Mouse (Mus musculus) kidney, adult 2 months (tissue): Measurements from ENCODE around the gene Mei1. TPM values are rescaled to one million over a fixed set of nuclear protein-coding genes. Genes with fewer than 3 reads are reported as not detected.

Experiments used
- DNase-seq: peaks from one replicate; pipeline ENCODE4 v3.0.0; 2021
- H3K27ac ChIP-seq: fragments of 200-500 bp; 2 replicates; pipeline ENCODE4 v1.5.1; 2012; ENCODE audit warnings: low read depth, low read length, control low read depth, inconsistent platforms; ENCODE audit not compliant: insufficient read depth
- H3K27me3 ChIP-seq: fragments of 200-500 bp; replicated peaks from 2 replicates; pipeline ENCODE4 v1.6.1; 2012; ENCODE audit warnings: mild to moderate bottlenecking, moderate library complexity, low read length, inconsistent platforms; ENCODE audit not compliant: control insufficient read depth, insufficient read depth
- H3K36me3 ChIP-seq: fragments of 200-500 bp; 2 replicates; pipeline ENCODE4 v1.6.1; 2012; ENCODE audit warnings: mild to moderate bottlenecking, moderate library complexity, low read length, inconsistent platforms; ENCODE audit not compliant: control insufficient read depth, insufficient read depth
- H3K4me1 ChIP-seq: fragments of 200-500 bp; 2 replicates; pipeline ENCODE4 v1.6.1; 2011; ENCODE audit warnings: low read length; ENCODE audit not compliant: control insufficient read depth, insufficient read depth
- H3K4me3 ChIP-seq: fragments of 200-500 bp; 2 replicates; pipeline ENCODE4 v1.5.1; 2011; ENCODE audit warnings: mild to moderate bottlenecking, low read depth, low read length, control low read depth; ENCODE audit not compliant: insufficient read depth
- CTCF ChIP-seq: fragments of 200-500 bp; conservative IDR thresholded peaks from 2 replicates; pipeline ENCODE4 v1.5.1; 2011; ENCODE audit warnings: low read depth, mild to moderate bottlenecking, control low read depth, low read length, moderate library complexity, mixed read lengths; ENCODE audit not compliant: insufficient read depth, insufficient read length
- POLR2A ChIP-seq: fragments of 200-500 bp; IDR thresholded peaks from one replicate; pipeline ENCODE4 v1.6.1; 2011; ENCODE audit warnings: low read depth, low read length, control low read depth
- WGBS: fragments of 180-500 bp; shearing (Covaris S2); methylation state at CpG from one replicate; pipeline ENCODE4 v1.1.7; 2018; 5-methylcytosine and 5-hydroxymethylcytosine counted together
- polyA plus RNA-seq: library from polyadenylated mRNA; depleted of rRNA; stranded (reverse); fragments of >200 nt; gene quantifications from 2 replicates; pipeline ENCODE4 v1.2.3, GENCODE M21; 2012; rRNA removed

Gene Mei1
- polyA plus RNA-seq, result not detected in 2 replicates

DNA sequence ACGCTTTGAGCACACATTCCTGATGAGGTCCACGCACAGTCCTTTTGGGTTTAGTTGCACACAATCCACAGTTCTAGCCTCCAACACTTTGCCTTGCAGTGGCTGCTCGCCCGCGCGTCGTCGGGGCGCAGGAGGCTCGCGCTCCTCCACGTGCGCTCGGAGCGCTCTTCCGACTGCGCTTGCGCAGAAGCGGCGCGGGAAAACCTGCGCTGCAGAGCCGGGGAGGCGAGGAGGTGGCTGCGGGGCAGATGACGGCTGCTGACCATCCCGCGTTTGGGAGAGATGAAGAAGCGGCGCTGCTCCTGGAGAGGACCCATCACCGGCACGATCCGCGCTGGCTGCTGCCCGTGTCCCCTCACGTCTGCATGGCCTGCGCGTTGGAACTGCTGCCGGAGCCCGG is at the start of gene Mei1:
Mei1 (plus strand) TSS at position 99 of the 400 bp plus-strand sequence.
- Histone ChIP-seq H3K27ac (no peak within 1 kb of the TSS), H3K4me3 (no peak within 1 kb of the TSS), H3K27me3 (no peaks in the 10 kb centered on the region; the same call in 1 of the 2 replicates), H3K36me3 (no peaks in the 10 kb centered on the region), H3K4me1 (no peaks in the 10 kb centered on the region)
- WGBS, result 21% methylated on average over 40 of the region's 40 CpGs
- DNase-seq, result no peak
- TF ChIP-seq POLR2A, result no peak
- no peak for TF ChIP-seq CTCF

DNA sequence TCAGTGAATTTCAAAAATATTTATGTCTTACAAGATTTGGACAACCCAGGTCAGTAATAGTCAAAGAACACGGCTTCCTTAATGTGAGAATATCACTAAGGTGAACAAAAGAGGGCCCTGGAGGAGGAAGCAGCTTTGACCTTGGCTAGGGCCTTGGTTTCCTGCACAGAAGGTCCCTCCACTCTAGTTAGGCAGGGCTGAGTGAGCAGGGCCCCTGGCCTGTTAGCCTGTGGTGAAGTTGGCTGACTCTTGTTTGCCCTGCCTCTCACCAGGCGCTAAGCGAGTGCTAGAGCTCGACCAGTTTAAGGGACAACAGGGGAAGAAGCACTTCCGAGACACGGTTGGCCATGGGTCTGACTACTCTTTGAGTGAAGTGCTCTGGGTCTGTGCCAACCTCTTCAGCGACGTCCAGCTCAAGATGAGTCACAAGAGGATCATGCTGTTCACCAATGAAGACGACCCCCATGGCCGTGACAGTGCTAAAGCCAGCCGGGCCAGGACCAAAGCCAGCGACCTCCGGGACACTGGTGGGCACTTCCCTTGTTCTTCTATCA is 47.2 kb upstream of the Mei1 start:
- TF ChIP-seq CTCF (no peak), POLR2A (no peak)
- no peaks in the 10 kb centered on the region for H3K4me1 ChIP-seq
- 67% methylated on average over 13 of the region's 13 CpGs for WGBS
- DNase-seq, result no peak
- H3K27ac ChIP-seq, result no peak overlapping the region
- H3K27me3 ChIP-seq, result no peaks in the 10 kb centered on the region
- peaks cover 2% of the 10 kb centered on the region; the same call in 1 of the 2 replicates for H3K36me3 ChIP-seq
- no peak overlapping the region for H3K4me3 ChIP-seq

DNA sequence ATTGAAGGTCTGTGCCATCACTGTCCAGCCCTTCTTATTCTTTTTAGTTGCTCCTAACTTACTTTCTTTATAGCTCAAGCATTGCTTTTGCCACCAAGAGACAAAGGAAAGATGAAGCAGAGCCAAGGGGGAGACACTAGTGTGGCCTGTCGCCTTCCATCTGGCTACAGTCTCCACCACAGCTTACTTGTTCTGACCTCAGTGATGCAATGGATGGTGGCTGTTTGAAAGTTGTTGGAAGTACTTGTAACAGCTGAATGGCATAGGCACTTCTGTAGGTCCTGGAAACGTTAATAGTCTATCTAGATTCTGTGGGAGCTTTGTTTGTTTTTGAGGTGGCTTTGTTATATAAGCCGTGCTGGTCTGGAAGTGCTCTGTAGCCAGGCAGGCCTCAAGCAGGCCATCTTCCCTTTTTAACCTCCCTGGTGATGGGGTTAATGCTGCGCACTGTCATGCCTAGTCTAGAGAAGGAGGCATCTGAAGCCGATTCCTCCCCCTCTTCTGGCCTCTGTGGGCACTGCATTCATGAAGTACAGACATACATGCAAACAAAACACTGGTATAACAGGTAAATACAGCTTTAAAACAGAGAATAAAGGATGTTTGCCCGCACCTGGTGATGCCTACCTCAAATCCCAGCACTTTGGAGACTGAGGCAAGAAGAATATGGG is 45.7 kb upstream of the Mei1 start:
- Histone ChIP-seq H3K4me3 (no peak overlapping the region), H3K36me3 (peaks cover 2% of the 10 kb centered on the region; the same call in 1 of the 2 replicates), H3K4me1 (no peaks in the 10 kb centered on the region), H3K27me3 (no peaks in the 10 kb centered on the region), H3K27ac (no peak overlapping the region)
- DNase-seq, result no peak
- no peak for TF ChIP-seq CTCF
- TF ChIP-seq POLR2A, result no peak
- 91% methylated on average over 6 of the region's 6 CpGs for WGBS

DNA sequence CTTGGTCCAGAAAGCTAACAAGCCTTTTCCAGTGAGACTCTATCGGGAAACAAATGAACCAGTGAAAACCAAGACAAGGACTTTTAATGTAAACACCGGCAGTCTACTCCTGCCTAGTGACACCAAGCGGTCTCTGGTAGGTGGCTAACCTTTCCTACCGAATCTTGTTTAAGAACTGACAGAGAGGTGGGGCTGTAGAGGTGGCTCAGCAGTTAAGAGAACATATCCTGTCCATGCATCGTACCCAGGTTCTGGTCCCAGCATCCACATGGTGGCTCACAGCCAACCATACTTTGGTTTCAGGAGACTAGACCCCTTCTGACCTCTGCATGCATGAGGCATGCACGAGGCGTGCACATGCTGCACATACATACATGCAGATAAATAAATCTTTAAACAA is 42.5 kb upstream of the Mei1 start:
- H3K27me3 ChIP-seq, result no peaks in the 10 kb centered on the region
- DNase-seq, result no peak
- H3K27ac ChIP-seq, result no peak overlapping the region
- peaks cover 2% of the 10 kb centered on the region; the same call in 1 of the 2 replicates for H3K36me3 ChIP-seq
- no peaks in the 10 kb centered on the region for H3K4me1 ChIP-seq
- WGBS, result 87% methylated on average over 7 of the region's 7 CpGs
- TF ChIP-seq CTCF (no peak), POLR2A (no peak)
- H3K4me3 ChIP-seq, result no peak overlapping the region

DNA sequence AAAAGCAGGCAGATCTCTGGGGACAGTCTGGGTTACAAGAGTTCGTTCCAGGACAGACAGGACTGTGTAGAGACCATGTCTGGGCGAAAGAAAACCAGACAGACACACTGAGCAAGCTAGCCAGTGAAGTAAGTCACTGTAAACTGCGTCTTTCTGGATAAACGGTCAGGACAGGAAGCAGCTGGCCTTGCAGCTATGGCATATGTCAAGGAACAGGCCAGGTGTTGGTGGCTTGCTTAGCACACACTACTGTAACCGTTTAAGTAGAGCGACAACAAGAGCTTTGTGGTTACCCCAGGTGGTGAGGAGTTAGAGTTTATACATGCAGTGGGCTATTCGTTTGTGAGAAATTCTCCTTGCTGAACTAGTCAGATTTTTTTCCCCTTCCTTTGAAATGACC is 42.1 kb upstream of the Mei1 start:
- DNase-seq, result no peak
- no peak overlapping the region for H3K4me3 ChIP-seq
- no peaks in the 10 kb centered on the region for H3K27me3 ChIP-seq
- H3K36me3 ChIP-seq, result peaks cover 2% of the 10 kb centered on the region; the same call in 1 of the 2 replicates
- WGBS, result 83% methylated on average over 7 of the region's 7 CpGs
- no peak overlapping the region for H3K27ac ChIP-seq
- TF ChIP-seq CTCF, result no peak
- no peak for TF ChIP-seq POLR2A
- no peaks in the 10 kb centered on the region for H3K4me1 ChIP-seq

DNA sequence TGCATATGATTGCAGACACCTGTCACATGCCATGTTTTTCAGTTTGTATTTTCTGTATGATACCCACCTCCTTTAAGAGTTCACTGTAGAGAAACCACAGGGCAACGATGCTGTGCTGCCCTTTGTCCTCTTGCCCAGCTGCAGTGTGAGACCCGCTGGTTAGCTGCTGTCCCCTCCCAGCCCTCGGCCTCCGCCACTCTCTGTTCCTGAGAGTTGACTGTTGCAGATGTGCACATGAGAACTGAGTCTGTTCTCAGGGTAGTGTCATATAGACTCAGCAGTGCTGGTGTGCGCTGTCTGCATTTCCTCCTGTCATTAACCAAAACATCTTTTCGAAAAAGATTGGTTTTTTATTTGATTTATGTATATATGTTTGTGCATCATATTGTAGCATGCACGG is 37.4 kb upstream of the Mei1 start:
- no peak for DNase-seq
- Histone ChIP-seq H3K27ac (no peak overlapping the region), H3K4me1 (no peaks in the 10 kb centered on the region), H3K36me3 (no peaks in the 10 kb centered on the region), H3K4me3 (no peak overlapping the region), H3K27me3 (no peaks in the 10 kb centered on the region)
- 81% methylated on average over 7 of the region's 7 CpGs for WGBS
- TF ChIP-seq POLR2A (no peak), CTCF (no peak)

DNA sequence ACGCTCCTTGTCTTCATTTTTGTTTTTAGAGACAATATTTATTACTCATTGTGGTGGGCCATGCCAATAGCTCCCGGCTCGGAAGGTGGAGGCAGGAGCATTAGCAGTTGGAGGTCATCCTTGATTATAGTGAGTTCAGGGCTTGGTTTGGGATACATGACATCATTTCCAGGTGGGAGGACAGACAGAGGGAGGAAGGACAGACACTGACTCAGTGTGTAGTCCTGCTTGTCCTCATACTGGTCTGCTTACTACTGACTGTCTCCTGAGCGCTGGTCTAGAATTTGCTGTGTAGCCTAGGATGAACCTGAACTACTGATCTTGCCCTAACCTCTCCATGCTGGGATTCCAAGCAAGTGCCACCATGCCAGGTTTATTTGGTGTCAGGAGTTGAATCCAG is 36.0 kb upstream of the Mei1 start, which contains the start of gene Desi1:
Desi1 (minus strand) TSS at position 101 of the 400 bp plus-strand sequence.
- no peak for DNase-seq
- H3K27ac ChIP-seq, result no peak within 1 kb of the TSS
- 90% methylated on average over 4 of the region's 4 CpGs for WGBS
- no peak within 1 kb of the TSS for H3K4me3 ChIP-seq
- H3K36me3 ChIP-seq, result no peaks in the 10 kb centered on the region
- TF ChIP-seq CTCF, result no peak
- TF ChIP-seq POLR2A, result no peak
- no peaks in the 10 kb centered on the region for H3K27me3 ChIP-seq
- no peaks in the 10 kb centered on the region for H3K4me1 ChIP-seq
